Mouse (Mus musculus) embryonic facial prominence, embryonic 13.5 days (tissue): ENCODE measurements around the gene Traf3. TPM values are rescaled to one million over a fixed set of nuclear protein-coding genes. Genes with fewer than 3 reads are reported as not detected.

Experiments used
- ATAC-seq: fragments of 200-750 bp; cut with Nextera tagmentation; 2 replicates; pipeline ENCODE4 v1.8.0; 2017; ENCODE audit warnings: low read depth; ENCODE audit not compliant: insufficient number of reproducible peaks, insufficient read depth, low FRiP score, low TSS enrichment
- H3K27ac ChIP-seq: fragments of 300-500 bp; sonication (generic); 2 replicates; pipeline ENCODE4 v1.5.1; 2015; ENCODE audit warnings: moderate library complexity, mild to moderate bottlenecking, inconsistent platforms
- H3K27me3 ChIP-seq: fragments of 300-500 bp; sonication (generic); 2 replicates; pipeline ENCODE4 v1.6.1; 2015; ENCODE audit warnings: mild to moderate bottlenecking, inconsistent platforms
- H3K36me3 ChIP-seq: fragments of 300-500 bp; sonication (generic); 2 replicates; pipeline ENCODE4 v1.6.1; 2015; ENCODE audit warnings: mild to moderate bottlenecking, inconsistent platforms
- H3K4me1 ChIP-seq: fragments of 300-500 bp; sonication (generic); 2 replicates; pipeline ENCODE4 v1.6.1; 2015; ENCODE audit warnings: inconsistent platforms
- H3K4me2 ChIP-seq: fragments of 300-500 bp; sonication (generic); 2 replicates; pipeline ENCODE4 v1.6.1; 2015; ENCODE audit warnings: moderate library complexity, mild to moderate bottlenecking, inconsistent platforms
- H3K4me3 ChIP-seq: fragments of 300-500 bp; sonication (generic); 2 replicates; pipeline ENCODE4 v1.5.1; 2015; ENCODE audit warnings: mild to moderate bottlenecking, inconsistent platforms
- H3K9ac ChIP-seq: fragments of 300-500 bp; sonication (generic); 2 replicates; pipeline ENCODE4 v1.6.1; 2015; ENCODE audit warnings: mild to moderate bottlenecking, inconsistent platforms
- H3K9me3 ChIP-seq: fragments of 300-500 bp; sonication (generic); 2 replicates; pipeline ENCODE4 v1.6.1; 2016; ENCODE audit warnings: inconsistent platforms
- WGBS: fragments of 180-500 bp; shearing (Covaris S2); methylation state at CpG from one replicate; pipeline ENCODE4 v1.1.7; 2015; ENCODE audit warnings: mixed read lengths; 5-methylcytosine and 5-hydroxymethylcytosine counted together
- polyA plus RNA-seq: library from polyadenylated mRNA; unstranded; fragments of >200 nt; fragmentation: Nextera tagmentation; extraction: Ambion mirVana; gene quantifications from 2 replicates; pipeline ENCODE4 v1.2.1, GENCODE M21; 2015

Traf3 gene
- polyA plus RNA-seq, 1 experiment from 2014 or later = 13.6 TPM

- 90% methylated on average over 6 of the region's 6 CpGs for WGBS
- Histone ChIP-seq H3K36me3 (no peaks in the 10 kb centered on the region), H3K4me1 (no peaks in the 10 kb centered on the region; the same call in 1 of the 2 replicates), H3K9me3 (no peaks in the 10 kb centered on the region), H3K27me3 (no peaks in the 10 kb centered on the region), H3K4me2 (no peak overlapping the region), H3K4me3 (no peak overlapping the region), H3K27ac (no peak overlapping the region), H3K9ac (no peak overlapping the region)
- ATAC-seq = no peak
Observed at GRCm38 (mm10) chr12:111182378-111182777, 16.2 kb downstream of the Traf3 start.

GRCm38 (mm10) chr12:111184476-111184875 lies 18.3 kb downstream of the Traf3 start, which contains the start of gene 4930595D18Rik:
Gene 4930595D18Rik, minus strand, starts transcription at chr12:111184491.
- H3K4me2 ChIP-seq = no peak within 1 kb of the TSS
- WGBS = 73% methylated on average over 5 of the region's 5 CpGs
- no peak within 1 kb of the TSS for H3K27ac ChIP-seq
- H3K4me1 ChIP-seq = no peaks in the 10 kb centered on the region; the same call in 1 of the 2 replicates
- no peak for ATAC-seq
- no peaks in the 10 kb centered on the region for H3K9me3 ChIP-seq
- H3K4me3 ChIP-seq = no peak within 1 kb of the TSS
- no peaks in the 10 kb centered on the region for H3K27me3 ChIP-seq
- no peak within 1 kb of the TSS for H3K9ac ChIP-seq
- no peaks in the 10 kb centered on the region for H3K36me3 ChIP-seq

GRCm38 (mm10) chr12:111186986-111187385 lies 20.8 kb downstream of the Traf3 start:
- 91% methylated on average over 3 of the region's 3 CpGs for WGBS
- ATAC-seq = no peak
- no peaks in the 10 kb centered on the region for H3K9me3 ChIP-seq
- H3K4me3 ChIP-seq = no peak overlapping the region
- H3K4me2 ChIP-seq = no peak overlapping the region
- no peaks in the 10 kb centered on the region; the same call in 1 of the 2 replicates for H3K4me1 ChIP-seq
- H3K36me3 ChIP-seq = no peaks in the 10 kb centered on the region
- H3K9ac ChIP-seq = no peak overlapping the region
- H3K27ac ChIP-seq = no peak overlapping the region
- H3K27me3 ChIP-seq = no peaks in the 10 kb centered on the region

- Histone ChIP-seq H3K27me3 (no peaks in the 10 kb centered on the region), H3K27ac (no peak overlapping the region), H3K4me3 (no peak overlapping the region), H3K4me1 (peaks cover 8% of the 10 kb centered on the region), H3K36me3 (no peaks in the 10 kb centered on the region), H3K9ac (no peak overlapping the region), H3K4me2 (no peak overlapping the region), H3K9me3 (no peaks in the 10 kb centered on the region)
- no peak for ATAC-seq
- 89% methylated on average over 4 of the region's 4 CpGs for WGBS
Observed at GRCm38 (mm10) chr12:111188295-111188694, 22.1 kb downstream of the Traf3 start.

- Histone ChIP-seq H3K9me3 (no peaks in the 10 kb centered on the region), H3K4me1 (peaks cover 16% of the 10 kb centered on the region), H3K27ac (no peak overlapping the region), H3K4me2 (no peak overlapping the region), H3K36me3 (no peaks in the 10 kb centered on the region), H3K9ac (no peak overlapping the region), H3K4me3 (no peak overlapping the region), H3K27me3 (no peaks in the 10 kb centered on the region)
- ATAC-seq = no peak
- WGBS = 84% methylated on average over 5 of the region's 5 CpGs
Observed at GRCm38 (mm10) chr12:111190355-111190754, 24.2 kb downstream of the Traf3 start.

- Histone ChIP-seq H3K27ac (no peak overlapping the region), H3K9ac (no peak overlapping the region), H3K36me3 (no peaks in the 10 kb centered on the region), H3K4me1 (peaks cover 16% of the 10 kb centered on the region), H3K4me2 (no peak overlapping the region), H3K4me3 (no peak overlapping the region), H3K9me3 (no peaks in the 10 kb centered on the region), H3K27me3 (no peaks in the 10 kb centered on the region)
- 57% methylated on average over 2 of the region's 2 CpGs for WGBS
- no peak for ATAC-seq
Observed at GRCm38 (mm10) chr12:111190891-111191290, 24.7 kb downstream of the Traf3 start.

GRCm38 (mm10) chr12:111192777-111193176 lies 26.6 kb downstream of the Traf3 start:
- H3K9me3 ChIP-seq = no peaks in the 10 kb centered on the region
- H3K9ac ChIP-seq = no peak overlapping the region
- 78% methylated on average over 6 of the region's 6 CpGs for WGBS
- no peak for ATAC-seq
- H3K4me2 ChIP-seq = no peak overlapping the region
- peaks cover 16% of the 10 kb centered on the region for H3K4me1 ChIP-seq
- no peak overlapping the region for H3K27ac ChIP-seq
- H3K4me3 ChIP-seq = no peak overlapping the region
- no peaks in the 10 kb centered on the region for H3K27me3 ChIP-seq
- no peaks in the 10 kb centered on the region for H3K36me3 ChIP-seq

- H3K4me1 ChIP-seq = peaks cover 16% of the 10 kb centered on the region
- H3K27me3 ChIP-seq = no peaks in the 10 kb centered on the region
- WGBS = 79% methylated on average over 9 of the region's 9 CpGs
- no peak for ATAC-seq
- H3K9me3 ChIP-seq = no peaks in the 10 kb centered on the region
- H3K9ac ChIP-seq = no peak overlapping the region
- H3K27ac ChIP-seq = no peak overlapping the region; the same call in 1 of the 2 replicates
- H3K36me3 ChIP-seq = no peaks in the 10 kb centered on the region
- no peak overlapping the region for H3K4me3 ChIP-seq
- no peak overlapping the region for H3K4me2 ChIP-seq
Observed at GRCm38 (mm10) chr12:111193331-111193730, 27.2 kb downstream of the Traf3 start.

- Histone ChIP-seq H3K4me3 (no peak overlapping the region), H3K9ac (no peak overlapping the region), H3K27me3 (no peaks in the 10 kb centered on the region), H3K4me2 (no peak overlapping the region), H3K36me3 (no peaks in the 10 kb centered on the region), H3K27ac (no peak overlapping the region), H3K9me3 (no peaks in the 10 kb centered on the region), H3K4me1 (peaks cover 16% of the 10 kb centered on the region)
- WGBS = 81% methylated on average over 4 of the region's 4 CpGs
- no peak for ATAC-seq
Observed at GRCm38 (mm10) chr12:111196548-111196947, 30.4 kb downstream of the Traf3 start.

GRCm38 (mm10) chr12:111203076-111203475 lies 36.9 kb downstream of the Traf3 start:
- Histone ChIP-seq H3K4me3 (no peak overlapping the region), H3K36me3 (no peaks in the 10 kb centered on the region), H3K9ac (no peak overlapping the region), H3K4me2 (no peak overlapping the region), H3K27ac (peak overlapping the region; percentile 55), H3K27me3 (no peaks in the 10 kb centered on the region), H3K9me3 (no peaks in the 10 kb centered on the region), H3K4me1 (peaks cover 17% of the 10 kb centered on the region; the same call in 1 of the 2 replicates)
- WGBS = 64% methylated on average over 10 of the region's 10 CpGs
- no peak for ATAC-seq

- H3K27me3 ChIP-seq = no peaks in the 10 kb centered on the region
- WGBS = 65% methylated on average over 3 of the region's 3 CpGs
- no peak overlapping the region for H3K4me3 ChIP-seq
- no peak for ATAC-seq
- no peak overlapping the region for H3K4me2 ChIP-seq
- no peak overlapping the region for H3K9ac ChIP-seq
- H3K36me3 ChIP-seq = no peaks in the 10 kb centered on the region
- H3K27ac ChIP-seq = no peak overlapping the region
- peaks cover 17% of the 10 kb centered on the region; the same call in 1 of the 2 replicates for H3K4me1 ChIP-seq
- no peaks in the 10 kb centered on the region for H3K9me3 ChIP-seq
Observed at GRCm38 (mm10) chr12:111203945-111204344, 37.8 kb downstream of the Traf3 start.

- peaks cover 15% of the 10 kb centered on the region; the same call in 1 of the 2 replicates for H3K4me1 ChIP-seq
- ATAC-seq = no peak
- no peak overlapping the region for H3K27ac ChIP-seq
- H3K36me3 ChIP-seq = no peaks in the 10 kb centered on the region
- H3K4me3 ChIP-seq = no peak overlapping the region
- no peak overlapping the region for H3K4me2 ChIP-seq
- H3K9me3 ChIP-seq = no peaks in the 10 kb centered on the region
- 78% methylated on average over 3 of the region's 3 CpGs for WGBS
- H3K27me3 ChIP-seq = no peaks in the 10 kb centered on the region
- H3K9ac ChIP-seq = no peak overlapping the region
Observed at GRCm38 (mm10) chr12:111207641-111208040, 41.5 kb downstream of the Traf3 start.
